Mouse (Mus musculus) right cerebral cortex, postnatal 14 days (tissue): ENCODE measurements at regions not wholly inside any gene's neighbourhood (a gene's known extent, or its start where the extent isn't known, plus 50 kb on each side); places are given as distances from the start of the nearest gene placed in this dataset.

Experiments
- DNase-seq: peaks from one replicate; pipeline ENCODE4 v3.0.0; 2022

GRCm38 (mm10) chr1:13424524-13424923 lies 2010.6 kb downstream of the A830018L16Rik start:
- DNase-seq: no peak

DNA sequence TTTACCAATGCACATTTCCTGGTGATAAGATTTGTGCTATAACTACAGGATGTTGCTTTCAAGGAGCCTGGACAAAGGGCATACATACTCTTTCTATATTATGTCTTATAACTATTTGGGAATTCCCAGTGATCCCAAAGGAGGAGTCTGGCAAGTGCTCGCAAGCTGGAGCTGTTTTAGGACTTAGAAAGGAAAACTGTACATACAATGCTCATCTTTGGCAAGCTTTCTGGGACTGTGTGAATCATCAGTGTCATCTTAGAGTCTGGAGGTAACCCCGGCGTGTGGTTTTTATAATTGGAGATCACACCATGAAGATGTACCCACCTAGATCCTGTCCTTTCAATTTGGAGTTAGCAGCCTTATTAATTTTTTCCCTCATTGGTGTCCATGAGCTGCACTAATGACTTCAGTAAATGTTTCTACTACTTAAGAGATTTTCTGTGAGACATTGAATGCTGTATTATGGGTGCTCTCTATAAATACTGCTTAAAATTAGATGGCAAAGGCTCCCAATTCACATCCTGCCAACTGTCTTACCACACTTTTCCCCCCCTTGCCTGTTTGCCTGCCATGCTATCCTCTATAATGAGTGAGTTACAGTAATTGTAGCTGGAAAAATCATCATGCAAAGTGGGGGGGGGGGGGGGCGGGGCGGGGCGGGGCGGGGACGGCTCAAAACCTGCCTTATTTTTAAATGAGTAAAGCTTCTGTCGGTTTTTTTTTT lies 2011.9 kb downstream of the A830018L16Rik start:
- no peak for DNase-seq

GRCm38 (mm10) chr1:13426328-13427067 lies 2012.6 kb downstream of the A830018L16Rik start:
- peak; percentile 32 for DNase-seq

- DNase-seq: no peak
These were observed 2013.1 kb downstream of the A830018L16Rik start for GRCm38 (mm10) chr1:13427068-13427434.

DNA sequence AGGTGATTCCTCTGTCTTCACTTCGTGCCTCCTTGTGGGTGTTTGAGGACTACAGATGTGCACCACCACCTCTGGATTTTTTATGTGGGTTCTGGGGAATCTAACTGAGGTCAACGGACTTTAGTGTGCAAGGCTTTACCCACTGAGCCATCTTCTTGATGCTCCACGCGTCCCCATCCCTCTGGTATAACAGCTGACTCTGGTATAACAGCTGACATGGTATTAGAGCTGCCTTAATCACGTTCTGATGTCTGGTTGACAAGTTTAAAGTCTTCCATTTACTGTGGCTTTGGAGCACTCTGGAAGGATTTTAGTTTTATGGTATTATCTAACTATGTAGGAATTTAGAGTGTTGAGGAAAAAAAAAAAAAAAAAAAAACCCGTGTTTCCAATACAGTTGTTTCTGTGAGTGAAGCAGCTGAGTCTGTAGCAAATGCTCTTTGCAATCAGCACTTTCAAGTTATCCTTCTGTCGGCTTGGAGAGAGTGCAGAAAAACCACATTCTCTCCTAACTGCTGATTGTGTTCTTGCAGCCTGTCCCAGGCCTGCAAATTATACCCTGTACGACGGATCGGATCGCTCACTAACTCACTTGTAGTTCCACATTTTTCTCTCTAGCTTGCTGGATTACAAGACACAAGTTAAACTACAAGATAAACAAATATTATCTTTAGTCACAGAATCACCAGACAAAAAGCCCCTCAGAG lies 2013.7 kb downstream of the A830018L16Rik start:
- DNase-seq: no peak

GRCm38 (mm10) chr1:13437747-13438394 lies 2024.0 kb downstream of the A830018L16Rik start:
- no peak for DNase-seq

DNA sequence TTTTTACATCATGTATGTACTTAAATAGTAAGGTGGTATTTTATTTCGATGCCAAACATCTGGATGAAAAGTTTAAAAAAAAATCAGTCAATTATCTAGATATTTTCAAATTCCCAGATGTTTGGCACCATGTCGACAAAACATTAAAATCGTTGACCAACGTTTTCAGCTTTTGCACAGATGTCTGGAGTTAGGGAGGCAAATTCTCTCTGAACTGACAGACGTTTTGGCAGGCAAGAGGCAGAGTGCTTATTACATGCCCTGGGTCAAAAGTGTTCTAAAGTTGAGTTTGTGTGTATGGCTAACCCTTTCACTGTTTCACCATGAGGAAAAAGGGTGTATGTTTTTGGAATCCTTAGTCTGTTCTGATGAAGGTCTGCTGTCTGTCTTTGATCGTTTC lies 2028.5 kb downstream of the A830018L16Rik start:
- DNase-seq: no peak

DNA sequence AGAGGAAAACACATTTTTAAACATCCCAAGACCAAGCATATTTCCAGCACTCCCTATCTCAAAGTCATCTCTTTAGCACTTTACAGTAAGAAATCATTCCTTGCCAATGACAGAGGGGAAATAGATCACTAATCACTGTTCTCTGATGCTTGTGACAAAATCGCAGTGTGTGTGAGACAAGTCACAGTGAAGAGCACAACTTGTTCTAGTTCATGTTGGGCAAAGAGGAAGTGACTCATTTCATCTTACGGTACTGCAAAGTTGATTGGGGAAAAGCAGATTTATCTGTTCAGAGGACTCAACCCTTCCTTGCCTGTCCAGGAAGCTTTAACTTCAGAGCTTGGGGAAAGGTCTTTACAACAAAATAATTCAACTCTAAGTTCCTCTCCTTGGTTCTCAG lies 2040.6 kb downstream of the A830018L16Rik start:
- no peak for DNase-seq

GRCm38 (mm10) chr1:13455572-13455971 lies 2041.7 kb downstream of the A830018L16Rik start:
- no peak for DNase-seq

DNA sequence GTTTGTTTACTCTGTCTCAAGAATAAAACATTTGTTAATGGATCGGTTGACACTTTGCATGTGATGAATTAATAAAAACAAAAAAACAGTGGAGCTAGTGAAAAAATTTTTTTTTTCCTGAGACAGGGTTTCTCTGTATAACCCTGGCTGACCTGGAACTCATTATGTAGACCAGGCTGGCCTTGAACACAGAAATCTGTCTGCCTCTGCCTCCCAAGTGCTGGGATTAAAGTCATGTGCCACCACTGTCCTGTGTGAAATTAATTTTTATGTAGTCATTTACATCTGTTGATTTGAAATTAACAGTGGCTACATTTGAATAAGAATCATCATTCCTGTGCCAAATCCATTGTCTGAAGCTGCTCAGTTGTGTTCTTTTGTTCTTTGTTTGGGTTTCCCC lies 2050.4 kb downstream of the A830018L16Rik start:
- DNase-seq: no peak

GRCm38 (mm10) chr1:13467174-13467573 lies 2053.3 kb downstream of the A830018L16Rik start:
- DNase-seq: no peak

- no peak for DNase-seq
These were observed 2054.2 kb downstream of the A830018L16Rik start for GRCm38 (mm10) chr1:13467886-13468630.

- DNase-seq: peak; percentile 5
These were observed 2081.0 kb downstream of the A830018L16Rik start for GRCm38 (mm10) chr1:13494727-13495404.

GRCm38 (mm10) chr1:13496386-13496785 lies 2082.5 kb downstream of the A830018L16Rik start:
- DNase-seq: no peak

DNA sequence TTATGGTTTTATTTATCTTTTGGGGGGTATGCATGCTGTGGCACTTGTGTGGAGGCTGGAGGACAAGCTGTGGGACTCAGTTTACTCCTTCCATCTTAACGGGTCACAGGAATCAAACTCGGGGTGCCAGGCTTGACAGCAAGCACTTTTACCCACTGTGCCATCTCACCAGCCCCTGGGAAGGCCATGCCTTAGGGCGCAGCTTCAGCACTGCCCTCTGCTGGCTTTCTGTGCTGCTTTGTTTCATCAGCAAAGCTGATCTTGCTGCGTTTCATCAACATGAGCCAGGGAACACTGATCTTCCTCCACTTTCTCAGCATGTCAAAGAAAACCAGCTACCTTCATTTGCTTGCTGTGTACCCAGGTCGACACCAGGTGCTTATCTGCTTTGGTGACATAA lies 2086.6 kb downstream of the A830018L16Rik start:
- peak; percentile 60 for DNase-seq

DNA sequence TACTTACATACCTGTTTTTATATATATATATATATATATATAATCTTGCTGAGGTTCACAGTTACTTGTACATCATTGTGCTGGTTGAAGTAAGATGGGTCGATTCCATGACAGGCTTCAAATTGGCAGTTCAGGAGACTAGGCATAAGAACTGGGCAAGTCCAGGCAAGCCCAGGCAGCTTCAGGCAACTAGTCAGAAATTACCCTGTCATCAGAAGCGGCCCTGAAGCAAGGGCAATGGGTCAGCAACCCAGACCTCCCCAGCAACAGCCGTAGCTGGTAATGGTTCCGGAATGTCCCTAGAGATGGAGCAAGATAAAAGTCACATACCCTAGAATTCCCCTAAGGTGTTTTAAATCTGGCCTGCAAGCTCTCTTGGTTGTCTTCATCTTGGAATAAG lies 2088.0 kb downstream of the A830018L16Rik start:
- DNase-seq: no peak

- DNase-seq: no peak
These were observed 2099.9 kb downstream of the A830018L16Rik start for GRCm38 (mm10) chr1:13513761-13514160.
